Mouse (Mus musculus): ENCODE measurements around the gene Mgll. TPM values are rescaled to one million over a fixed set of nuclear protein-coding genes. Genes with fewer than 3 reads are reported as not detected.

The Mgll gene
- polyA plus RNA-seq, 1 experiment = 28.7 TPM

- H3K4me1 ChIP-seq (ENCODE audit: control insufficient read depth) = peaks cover 18% of the 10 kb centered on the region
- H3K36me3 ChIP-seq (ENCODE audit: control insufficient read depth) = no peaks in the 10 kb centered on the region
- H3K9me3 ChIP-seq (ENCODE audit: control insufficient read depth, low read length) = no peaks in the 10 kb centered on the region
- no peak overlapping the region for H3K4me3 ChIP-seq (replicated peaks)
- H3K27me3 ChIP-seq (ENCODE audit: control insufficient read depth) = peaks cover 4% of the 10 kb centered on the region
- no peak for TF ChIP-seq GATA1 (IDR thresholded peaks at IDR 0.05; ENCODE audit: low read length)
- no peak for TF ChIP-seq TAL1 (IDR thresholded peaks at IDR 0.05; ENCODE audit: low read length)
Measured at GRCm38 (mm10) chr6:88690211-88690610, 34.0 kb upstream of the Mgll start.

GRCm38 (mm10) chr6:88691361-88691760 is 32.9 kb upstream of the Mgll start:
- H3K36me3 ChIP-seq (ENCODE audit: control insufficient read depth) = no peaks in the 10 kb centered on the region
- H3K9me3 ChIP-seq (ENCODE audit: control insufficient read depth, low read length) = no peaks in the 10 kb centered on the region
- H3K27me3 ChIP-seq (ENCODE audit: control insufficient read depth) = peaks cover 6% of the 10 kb centered on the region
- H3K4me1 ChIP-seq (ENCODE audit: control insufficient read depth) = peaks cover 18% of the 10 kb centered on the region
- H3K4me3 ChIP-seq (replicated peaks) = no peak overlapping the region
- TF ChIP-seq GATA1 (IDR thresholded peaks at IDR 0.05; ENCODE audit: low read length) (no peak), TAL1 (IDR thresholded peaks at IDR 0.05; ENCODE audit: low read length) (no peak)

GRCm38 (mm10) chr6:88702887-88703286 is 21.3 kb upstream of the Mgll start:
- Histone ChIP-seq H3K27me3 (ENCODE audit: control insufficient read depth) (peaks cover 31% of the 10 kb centered on the region), H3K9me3 (ENCODE audit: control insufficient read depth, low read length) (no peaks in the 10 kb centered on the region), H3K4me3 (replicated peaks) (no peak overlapping the region), H3K36me3 (ENCODE audit: control insufficient read depth) (no peaks in the 10 kb centered on the region), H3K4me1 (ENCODE audit: control insufficient read depth) (peaks cover 8% of the 10 kb centered on the region)
- TF ChIP-seq TAL1 (IDR thresholded peaks at IDR 0.05; ENCODE audit: low read length) = no peak
- no peak for TF ChIP-seq GATA1 (IDR thresholded peaks at IDR 0.05; ENCODE audit: low read length)

GRCm38 (mm10) chr6:88703731-88704130 is 20.5 kb upstream of the Mgll start:
- Histone ChIP-seq H3K4me1 (ENCODE audit: control insufficient read depth) (peaks cover 17% of the 10 kb centered on the region), H3K27me3 (ENCODE audit: control insufficient read depth) (peaks cover 23% of the 10 kb centered on the region), H3K36me3 (ENCODE audit: control insufficient read depth) (no peaks in the 10 kb centered on the region), H3K9me3 (ENCODE audit: control insufficient read depth, low read length) (no peaks in the 10 kb centered on the region), H3K4me3 (replicated peaks) (no peak overlapping the region)
- no peak for TF ChIP-seq TAL1 (IDR thresholded peaks at IDR 0.05; ENCODE audit: low read length)
- no peak for TF ChIP-seq GATA1 (IDR thresholded peaks at IDR 0.05; ENCODE audit: low read length)

- Histone ChIP-seq H3K4me3 (replicated peaks) (no peak overlapping the region), H3K9me3 (ENCODE audit: control insufficient read depth, low read length) (no peaks in the 10 kb centered on the region), H3K27me3 (ENCODE audit: control insufficient read depth) (no peaks in the 10 kb centered on the region; the same call in 1 of the 2 replicates), H3K36me3 (ENCODE audit: control insufficient read depth) (no peaks in the 10 kb centered on the region), H3K4me1 (ENCODE audit: control insufficient read depth) (peaks cover 44% of the 10 kb centered on the region)
- TF ChIP-seq GATA1 (IDR thresholded peaks at IDR 0.05; ENCODE audit: low read length) (peak; percentile 15; the same call in 1 of the 2 replicates), TAL1 (IDR thresholded peaks at IDR 0.05; ENCODE audit: low read length) (peak; percentile 59)
Measured at GRCm38 (mm10) chr6:88708401-88709278, 15.6 kb upstream of the Mgll start.

GRCm38 (mm10) chr6:88709279-88709575 is 15.0 kb upstream of the Mgll start:
- peaks cover 47% of the 10 kb centered on the region for H3K4me1 ChIP-seq (ENCODE audit: control insufficient read depth)
- H3K4me3 ChIP-seq (replicated peaks) = no peak overlapping the region
- TF ChIP-seq TAL1 (IDR thresholded peaks at IDR 0.05; ENCODE audit: low read length) = no peak
- TF ChIP-seq GATA1 (IDR thresholded peaks at IDR 0.05; ENCODE audit: low read length) = no peak
- H3K27me3 ChIP-seq (ENCODE audit: control insufficient read depth) = no peaks in the 10 kb centered on the region; the same call in 1 of the 2 replicates
- no peaks in the 10 kb centered on the region for H3K36me3 ChIP-seq (ENCODE audit: control insufficient read depth)
- H3K9me3 ChIP-seq (ENCODE audit: control insufficient read depth, low read length) = no peaks in the 10 kb centered on the region

- no peaks in the 10 kb centered on the region; the same call in 1 of the 2 replicates for H3K27me3 ChIP-seq (ENCODE audit: control insufficient read depth)
Measured at GRCm38 (mm10) chr6:88711313-88711712, 12.9 kb upstream of the Mgll start.

GRCm38 (mm10) chr6:88712083-88712482 is 12.1 kb upstream of the Mgll start:
- H3K27me3 ChIP-seq (ENCODE audit: control insufficient read depth) = peaks cover 7% of the 10 kb centered on the region
- peaks cover 47% of the 10 kb centered on the region for H3K4me1 ChIP-seq (ENCODE audit: control insufficient read depth)
- no peaks in the 10 kb centered on the region for H3K36me3 ChIP-seq (ENCODE audit: control insufficient read depth)
- no peak overlapping the region for H3K4me3 ChIP-seq (replicated peaks)
- no peak for TF ChIP-seq TAL1 (IDR thresholded peaks at IDR 0.05; ENCODE audit: low read length)
- TF ChIP-seq GATA1 (IDR thresholded peaks at IDR 0.05; ENCODE audit: low read length) = no peak
- H3K9me3 ChIP-seq (ENCODE audit: control insufficient read depth, low read length) = no peaks in the 10 kb centered on the region

More at GRCm38 (mm10) chr6:88711313-88711712, 12.9 kb upstream of the Mgll start:
- Histone ChIP-seq H3K4me3 (replicated peaks) (no peak overlapping the region), H3K36me3 (ENCODE audit: control insufficient read depth) (no peaks in the 10 kb centered on the region), H3K4me1 (ENCODE audit: control insufficient read depth) (peaks cover 49% of the 10 kb centered on the region), H3K9me3 (ENCODE audit: control insufficient read depth, low read length) (no peaks in the 10 kb centered on the region)
- no peak for TF ChIP-seq TAL1 (IDR thresholded peaks at IDR 0.05; ENCODE audit: low read length)
- no peak for TF ChIP-seq GATA1 (IDR thresholded peaks at IDR 0.05; ENCODE audit: low read length)

GRCm38 (mm10) chr6:88713320-88713719 is 10.9 kb upstream of the Mgll start:
- H3K9me3 ChIP-seq (ENCODE audit: control insufficient read depth, low read length) = no peaks in the 10 kb centered on the region
- H3K4me3 ChIP-seq (replicated peaks) = no peak overlapping the region
- H3K4me1 ChIP-seq (ENCODE audit: control insufficient read depth) = peaks cover 40% of the 10 kb centered on the region
- TF ChIP-seq GATA1 (IDR thresholded peaks at IDR 0.05; ENCODE audit: low read length) = no peak
- TF ChIP-seq TAL1 (IDR thresholded peaks at IDR 0.05; ENCODE audit: low read length) = no peak
- peaks cover 17% of the 10 kb centered on the region for H3K27me3 ChIP-seq (ENCODE audit: control insufficient read depth)
- H3K36me3 ChIP-seq (ENCODE audit: control insufficient read depth) = no peaks in the 10 kb centered on the region

Measured in erythroblast, embryonic 14.5 days (primary cell).